Mouse (Mus musculus) liver, adult 2 months (tissue): ENCODE measurements at regions not wholly inside any gene's neighbourhood (a gene's known extent, or its start where the extent isn't known, plus 50 kb on each side); places are given as distances from the start of the nearest gene placed in this dataset.

Experiments
- CTCF ChIP-seq: fragments of 200-500 bp; IDR thresholded peaks from 2 replicates; pipeline ENCODE4 v1.5.1; 2011; ENCODE audit warnings: low read depth, low read length, control low read depth
- POLR2A ChIP-seq: fragments of 200-500 bp; IDR thresholded peaks from 2 replicates; pipeline ENCODE4 v1.6.1; 2011; ENCODE audit warnings: low read length, control low read depth; ENCODE audit not compliant: insufficient read depth; ENCODE audit errors: extremely low read depth

GRCm38 (mm10) chr9:61695821-61696220 is 218.5 kb downstream of the Rplp1 start:
- no peak for TF ChIP-seq POLR2A
- TF ChIP-seq CTCF = no peak
